Mouse (Mus musculus) monocyte, adult 5-6 weeks (primary cell): ENCODE results near the gene Srd5a3. TPM values are rescaled to one million over a fixed set of nuclear protein-coding genes. Genes with fewer than 3 reads are reported as not detected.
A peak's percentile ranks its signal among the peaks of the same experiment; 100 is the strongest.
"Not testable (repeated sequence)": the region's sequence is repeated elsewhere in the genome, so short reads cannot be mapped to it uniquely, and the experiment has no call there.

Source experiments
- ATAC-seq: fragments of 153-309, 156-312 bp; replicated peaks from 2 replicates; pipeline ENCODE4 v1.8.0; 2017; ENCODE audit warnings: mild to moderate bottlenecking; ENCODE audit not compliant: low TSS enrichment, insufficient number of reproducible peaks, severe bottlenecking, poor library complexity, low FRiP score
- total RNA-seq: library from RNA; stranded (forward); fragments of 200-1000, 200-491, 200-594 nt; gene quantifications from 3 replicates; pipeline ENCODE4 v1.2.3, GENCODE M21; 2017

Srd5a3 gene
- 42.6 to 47.3 TPM (median 45.9 TPM) in 3 replicates for total RNA-seq

GRCm38 (mm10) chr5:76139808-76140729, at the start of gene Srd5a3:
Gene Srd5a3, plus strand, starts transcription at chr5:76140271.
- ATAC-seq, result peak; percentile 83

- not testable (repeated sequence) for ATAC-seq
Measured at GRCm38 (mm10) chr5:76103809-76104208, 36.3 kb upstream of the Srd5a3 start.

- ATAC-seq, result no peak
Measured at GRCm38 (mm10) chr5:76107306-76107705, 32.8 kb upstream of the Srd5a3 start.

DNA sequence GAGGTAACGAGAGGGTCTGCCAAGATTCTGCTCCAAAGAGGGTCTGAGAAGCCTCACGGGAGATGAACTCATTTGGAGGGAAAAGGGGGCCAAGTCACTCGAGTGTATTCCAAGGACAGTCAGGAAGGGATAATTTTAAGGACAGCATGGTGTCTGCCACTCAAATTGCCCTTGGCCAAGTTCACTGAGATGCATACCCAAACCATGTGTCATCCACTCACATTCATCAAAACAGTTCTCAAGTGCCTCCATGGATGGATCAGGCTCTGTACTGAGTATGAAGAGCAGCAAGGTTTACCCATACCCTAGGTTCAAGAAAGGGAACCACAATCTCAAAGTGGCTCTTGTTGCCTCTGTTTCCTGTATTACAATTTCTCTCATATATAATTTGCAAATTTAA, 31.6 kb upstream of the Srd5a3 start:
- ATAC-seq, result no peak

- no peak for ATAC-seq
Measured at GRCm38 (mm10) chr5:76111173-76111572, 28.9 kb upstream of the Srd5a3 start.

GRCm38 (mm10) chr5:76112016-76112415, 28.1 kb upstream of the Srd5a3 start:
- ATAC-seq, result no peak

DNA sequence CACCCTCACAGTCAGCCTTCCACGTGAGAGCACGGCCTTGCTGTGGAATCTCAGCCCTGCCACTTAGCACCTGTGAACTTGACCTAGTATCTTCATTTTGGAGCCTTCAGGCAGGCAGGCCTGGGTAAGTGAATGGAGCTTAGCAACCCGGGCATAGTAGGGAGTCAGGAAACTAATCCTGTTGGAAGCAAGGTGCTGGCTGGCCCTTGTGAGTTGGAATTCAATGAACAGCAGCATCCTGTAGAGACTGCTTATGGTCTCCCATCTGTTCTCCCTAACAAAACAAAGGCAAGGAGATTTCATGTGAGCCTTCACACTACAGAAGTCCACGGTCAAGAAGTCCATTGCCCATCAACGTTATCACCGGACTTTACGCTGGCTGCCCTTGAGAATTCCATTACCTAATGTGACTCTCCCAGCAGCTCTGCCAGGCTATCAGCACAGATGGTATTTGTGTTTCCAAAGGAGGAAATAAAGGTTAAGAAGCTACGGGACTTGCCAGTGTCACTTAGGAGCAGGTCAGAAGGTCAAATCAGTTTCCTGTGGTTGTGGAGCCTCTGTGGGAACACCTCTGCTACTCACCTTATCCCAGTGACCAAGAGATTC, 24.5 kb upstream of the Srd5a3 start:
- no peak for ATAC-seq

GRCm38 (mm10) chr5:76118441-76118840, 21.6 kb upstream of the Srd5a3 start:
- ATAC-seq, result no peak

- ATAC-seq, result no peak
Measured at GRCm38 (mm10) chr5:76120634-76121033, 19.4 kb upstream of the Srd5a3 start.

DNA sequence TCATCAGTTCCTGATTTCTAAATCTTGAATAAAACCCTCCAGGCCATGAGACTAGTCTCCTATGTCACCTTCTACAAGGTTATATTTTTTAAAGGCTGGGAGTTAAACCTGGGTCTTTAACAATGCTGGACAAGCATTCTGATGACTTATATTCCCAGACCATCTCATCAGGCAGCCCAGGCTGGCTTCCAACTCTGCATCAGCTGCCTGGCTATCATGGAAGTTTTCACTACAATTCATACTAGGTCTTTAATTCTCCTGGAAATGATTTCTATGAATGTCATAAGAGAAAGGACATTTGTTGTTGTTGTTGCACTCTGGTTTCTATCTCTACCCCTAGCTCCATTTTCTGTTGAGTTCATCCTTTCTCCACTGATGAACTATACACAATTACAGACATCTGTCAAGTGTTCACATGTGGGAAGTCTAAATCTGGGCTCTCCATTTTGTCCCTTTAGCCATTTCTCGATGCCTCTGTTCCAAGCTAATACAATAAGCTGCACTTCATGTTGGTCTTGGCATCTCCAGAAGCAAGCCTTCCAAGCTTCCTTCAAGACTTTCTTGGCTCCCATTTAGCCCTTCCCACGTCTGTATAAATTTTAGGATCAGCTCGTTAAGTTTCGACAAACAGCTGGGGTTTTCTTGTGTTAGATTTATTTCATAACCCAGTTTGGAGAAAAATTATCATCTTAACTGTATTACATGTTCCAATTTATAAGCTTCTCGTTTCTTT, 12.3 kb upstream of the Srd5a3 start:
- ATAC-seq, result no peak

- ATAC-seq, result no peak
Measured at GRCm38 (mm10) chr5:76130292-76130691, 9.8 kb upstream of the Srd5a3 start.

DNA sequence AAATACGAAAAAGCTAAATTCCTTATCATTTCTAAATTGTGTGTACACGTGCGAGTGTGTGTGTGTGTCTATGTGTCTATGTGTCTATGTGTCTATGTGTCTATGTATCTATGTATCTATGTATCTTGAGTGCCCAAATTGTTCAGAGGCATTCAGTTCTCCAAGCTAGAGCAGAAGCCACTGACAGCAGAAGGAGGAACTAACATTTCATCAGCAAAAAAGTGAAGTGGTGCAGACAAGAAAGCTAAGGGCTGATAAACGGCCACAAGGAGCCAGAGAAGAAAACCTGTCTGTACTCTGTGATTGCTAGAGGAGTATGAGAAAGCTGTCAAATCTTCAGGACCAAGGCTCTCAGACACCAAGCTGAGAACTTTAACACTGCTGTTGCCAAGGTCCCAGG, 8.1 kb upstream of the Srd5a3 start:
- peak; percentile 40 for ATAC-seq

DNA sequence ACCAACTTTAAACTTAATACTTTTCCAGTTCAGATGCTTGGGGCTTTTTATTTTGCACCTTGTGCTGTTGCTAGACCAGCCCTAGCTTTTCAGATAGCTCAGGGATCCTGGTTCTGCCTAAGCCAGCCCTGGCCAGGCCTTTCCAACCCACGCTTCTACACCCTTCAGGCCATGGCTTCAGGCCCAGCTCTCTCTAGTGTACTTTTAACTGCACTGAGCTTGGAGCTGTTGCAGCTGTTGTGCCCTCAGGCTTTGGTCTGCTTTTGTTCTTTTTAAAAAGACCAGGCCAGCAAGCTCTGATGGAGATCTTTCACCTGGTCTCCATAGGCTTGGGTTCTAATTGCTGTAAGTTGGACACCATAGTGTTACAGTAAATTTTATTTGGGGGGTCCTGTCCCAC, 4.4 kb upstream of the Srd5a3 start:
- ATAC-seq, result no peak

DNA sequence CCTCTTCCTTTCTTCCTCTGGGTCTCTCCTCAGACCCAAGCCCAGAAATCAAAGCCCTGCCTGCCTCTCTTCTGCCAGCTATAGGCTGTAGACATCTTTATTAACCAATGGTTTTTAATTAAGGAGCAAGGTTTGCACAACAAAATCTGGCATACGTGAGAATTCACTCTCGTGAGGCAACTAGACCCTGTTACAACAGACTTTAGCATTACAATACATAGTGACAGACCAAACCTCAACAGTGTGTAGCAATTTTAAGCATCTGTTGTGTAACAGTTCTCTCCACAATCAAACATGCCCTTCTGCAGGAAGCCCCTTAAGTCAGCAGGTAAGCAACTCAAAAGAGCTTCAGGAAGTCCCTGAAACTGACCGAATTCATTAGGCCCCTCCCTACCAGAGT, 3.8 kb upstream of the Srd5a3 start:
- ATAC-seq, result 0 out of 2 replicates have a peak, but pooled peaks have one; percentile 36

DNA sequence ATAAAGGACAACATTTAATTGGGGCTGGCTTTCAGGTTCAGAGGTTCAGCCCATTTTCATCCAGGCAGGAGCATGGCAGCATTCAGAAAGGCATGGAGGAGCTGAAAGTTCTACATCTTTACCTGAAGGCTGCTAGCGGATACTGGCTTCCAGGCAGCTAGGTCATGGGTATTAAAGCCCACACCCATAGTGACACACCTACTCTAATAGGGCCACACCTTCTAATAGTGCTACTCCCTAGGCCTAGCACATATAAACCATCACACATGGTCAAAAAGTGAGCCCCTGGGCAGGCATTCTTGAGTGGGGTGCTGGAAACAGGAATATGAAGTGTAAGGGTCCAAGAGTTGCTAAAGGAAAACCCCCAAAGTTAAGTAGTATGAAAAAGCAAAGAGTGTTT, 2.5 kb upstream of the Srd5a3 start:
- no peak for ATAC-seq

- ATAC-seq, result no peak
Measured at GRCm38 (mm10) chr5:76138071-76138470, 2.0 kb upstream of the Srd5a3 start.

GRCm38 (mm10) chr5:76138512-76138911, 1.6 kb upstream of the Srd5a3 start:
- no peak for ATAC-seq

- ATAC-seq, result no peak
Measured at GRCm38 (mm10) chr5:76139171-76139671, 850 bp upstream of the Srd5a3 start.

GRCm38 (mm10) chr5:76140730-76141066, 627 bp downstream of the Srd5a3 start:
- no peak for ATAC-seq
